Mouse (Mus musculus): Measurements from ENCODE around the gene Naif1. TPM values are rescaled to one million over a fixed set of nuclear protein-coding genes. Genes with fewer than 3 reads are reported as not detected.
A peak's percentile ranks its signal among the peaks of the same experiment; 100 is the strongest.
"Not testable (repeated sequence)": the region's sequence is repeated elsewhere in the genome, so short reads cannot be mapped to it uniquely, and the experiment has no call there.

Naif1 gene
- polyA plus RNA-seq, 1 experiment from 2014 or later, result 5.1 TPM

DNA sequence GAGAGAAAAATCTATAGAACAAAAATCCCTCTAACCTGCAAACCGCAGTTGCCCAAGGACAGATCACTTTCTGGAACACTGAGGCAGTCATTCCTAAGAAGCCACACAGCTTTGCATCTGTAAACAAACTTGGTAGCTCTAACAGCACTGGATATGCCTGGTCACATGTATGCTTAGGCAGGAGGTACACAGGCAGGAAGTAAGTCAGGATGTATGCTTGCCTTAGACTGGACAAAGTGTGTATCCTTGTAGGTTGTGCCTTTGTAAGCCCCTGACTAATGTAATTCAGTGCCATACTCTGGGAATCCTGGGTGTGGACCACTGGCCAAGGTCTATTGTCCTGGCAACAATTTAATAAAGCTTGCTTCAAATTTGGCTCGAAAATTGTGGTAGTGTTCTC lies 13.5 kb downstream of the Naif1 start:
- Histone ChIP-seq H3K4me3 (ENCODE audit: low read length) (no peak overlapping the region), H3K27ac (ENCODE audit: low read length) (no peak overlapping the region; the same call in 1 of the 2 replicates), H3K4me2 (ENCODE audit: low read depth, low read length) (no peak overlapping the region), H3K36me3 (ENCODE audit: control insufficient read depth, insufficient read depth) (no peaks in the 10 kb centered on the region), H3K9me3 (replicated peaks; ENCODE audit: control insufficient read depth, low read length) (no peaks in the 10 kb centered on the region), H3K27me3 (ENCODE audit: control insufficient read depth, insufficient read depth, low read length) (no peaks in the 10 kb centered on the region), H3K4me1 (ENCODE audit: control insufficient read depth, insufficient read depth, low read length) (peaks cover 13% of the 10 kb centered on the region), H3K9ac (ENCODE audit: low read length) (no peak overlapping the region)
- WGBS, result 69% methylated on average over 2 of the region's 2 CpGs
- ATAC-seq (replicated peaks; ENCODE audit: extremely low read depth, insufficient read depth, low FRiP score), result no peak

GRCm38 (mm10) chr2:32464212-32464891 lies 14.1 kb downstream of the Naif1 start:
- ATAC-seq (replicated peaks; ENCODE audit: extremely low read depth, insufficient read depth, low FRiP score), result peak; percentile 76
- Histone ChIP-seq H3K36me3 (ENCODE audit: control insufficient read depth, insufficient read depth) (no peaks in the 10 kb centered on the region), H3K27ac (ENCODE audit: low read length) (peak overlapping the region; percentile 66), H3K4me1 (ENCODE audit: control insufficient read depth, insufficient read depth, low read length) (peaks cover 13% of the 10 kb centered on the region), H3K9ac (ENCODE audit: low read length) (no peak overlapping the region), H3K27me3 (ENCODE audit: control insufficient read depth, insufficient read depth, low read length) (no peaks in the 10 kb centered on the region), H3K4me2 (ENCODE audit: low read depth, low read length) (peak overlapping the region; percentile 5; the same call in 1 of the 2 replicates), H3K4me3 (ENCODE audit: low read length) (no peak overlapping the region), H3K9me3 (replicated peaks; ENCODE audit: control insufficient read depth, low read length) (no peaks in the 10 kb centered on the region)
- 27% methylated on average over 6 of the region's 6 CpGs for WGBS

- H3K4me3 ChIP-seq (ENCODE audit: low read length), result no peak overlapping the region
- H3K36me3 ChIP-seq (ENCODE audit: control insufficient read depth, insufficient read depth), result no peaks in the 10 kb centered on the region
- H3K4me1 ChIP-seq (ENCODE audit: control insufficient read depth, insufficient read depth, low read length), result no peaks in the 10 kb centered on the region
- ATAC-seq (replicated peaks; ENCODE audit: extremely low read depth, insufficient read depth, low FRiP score), result no peak
- no peaks in the 10 kb centered on the region for H3K27me3 ChIP-seq (ENCODE audit: control insufficient read depth, insufficient read depth, low read length)
- H3K9ac ChIP-seq (ENCODE audit: low read length), result no peak overlapping the region
- H3K27ac ChIP-seq (ENCODE audit: low read length), result no peak overlapping the region
- WGBS, result 59% methylated on average over 6 of the region's 6 CpGs
- H3K9me3 ChIP-seq (replicated peaks; ENCODE audit: control insufficient read depth, low read length), result no peaks in the 10 kb centered on the region
- no peak overlapping the region for H3K4me2 ChIP-seq (ENCODE audit: low read depth, low read length)
Observed at GRCm38 (mm10) chr2:32471001-32471680, 20.9 kb downstream of the Naif1 start.

GRCm38 (mm10) chr2:32471681-32472061 lies 21.4 kb downstream of the Naif1 start:
- Histone ChIP-seq H3K4me1 (ENCODE audit: control insufficient read depth, insufficient read depth, low read length) (no peaks in the 10 kb centered on the region), H3K4me3 (ENCODE audit: low read length) (no peak overlapping the region), H3K27me3 (ENCODE audit: control insufficient read depth, insufficient read depth, low read length) (no peaks in the 10 kb centered on the region), H3K4me2 (ENCODE audit: low read depth, low read length) (no peak overlapping the region), H3K9ac (ENCODE audit: low read length) (no peak overlapping the region), H3K36me3 (ENCODE audit: control insufficient read depth, insufficient read depth) (no peaks in the 10 kb centered on the region), H3K9me3 (replicated peaks; ENCODE audit: control insufficient read depth, low read length) (no peaks in the 10 kb centered on the region), H3K27ac (ENCODE audit: low read length) (no peak overlapping the region)
- no peak for ATAC-seq (replicated peaks; ENCODE audit: extremely low read depth, insufficient read depth, low FRiP score)
- 77% methylated on average over 6 of the region's 6 CpGs for WGBS

DNA sequence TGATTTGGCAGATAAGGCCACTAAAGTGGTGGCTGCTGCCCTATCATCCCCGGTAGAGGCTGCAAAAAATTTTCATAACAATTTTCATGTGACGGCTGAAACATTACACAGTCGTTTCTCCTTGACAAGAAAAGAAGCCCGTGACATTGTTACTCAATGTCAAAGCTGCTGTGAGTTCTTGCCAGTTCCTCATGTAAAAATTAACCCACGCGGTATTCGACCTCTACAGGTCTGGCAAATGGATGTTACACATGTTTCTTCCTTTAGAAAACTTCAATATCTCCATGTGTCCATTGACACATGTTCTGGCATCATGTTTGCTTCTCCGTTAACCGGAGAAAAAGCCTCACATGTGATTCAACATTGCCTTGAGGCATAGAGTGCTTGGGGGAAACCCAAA lies 25.1 kb downstream of the Naif1 start:
- H3K4me1 ChIP-seq (ENCODE audit: control insufficient read depth, insufficient read depth, low read length); H3K27ac ChIP-seq (ENCODE audit: low read length); H3K36me3 ChIP-seq (ENCODE audit: control insufficient read depth, insufficient read depth); H3K9ac ChIP-seq (ENCODE audit: low read length); H3K27me3 ChIP-seq (ENCODE audit: control insufficient read depth, insufficient read depth, low read length); H3K9me3 ChIP-seq (replicated peaks; ENCODE audit: control insufficient read depth, low read length); H3K4me3 ChIP-seq (ENCODE audit: low read length); H3K4me2 ChIP-seq (ENCODE audit: low read depth, low read length); ATAC-seq (replicated peaks; ENCODE audit: extremely low read depth, insufficient read depth, low FRiP score): not testable (repeated sequence)
- WGBS, result 91% methylated on average over 4 of the region's 9 CpGs

DNA sequence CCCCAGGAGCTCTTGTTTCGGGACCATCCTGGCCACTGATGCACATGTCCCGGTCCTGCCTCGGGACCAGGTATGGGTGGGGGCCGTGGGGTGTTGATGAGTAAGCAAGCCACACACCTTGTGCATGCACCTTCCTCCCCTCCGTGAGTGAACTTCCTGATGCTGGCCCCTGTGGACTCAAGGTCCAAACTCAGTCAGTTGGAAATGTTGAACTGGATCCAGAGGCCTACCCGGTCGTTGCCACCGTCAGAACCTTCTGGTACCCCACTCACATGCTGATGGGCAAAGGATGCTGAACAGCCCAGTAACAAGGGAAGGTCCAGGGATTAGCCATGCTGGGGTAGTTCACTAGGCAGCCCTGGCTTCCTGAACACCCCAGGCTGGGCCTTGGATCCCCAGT lies 32.1 kb downstream of the Naif1 start:
- H3K4me1 ChIP-seq (ENCODE audit: control insufficient read depth, insufficient read depth, low read length), result peaks cover 10% of the 10 kb centered on the region
- no peaks in the 10 kb centered on the region for H3K27me3 ChIP-seq (ENCODE audit: control insufficient read depth, insufficient read depth, low read length)
- no peak for ATAC-seq (replicated peaks; ENCODE audit: extremely low read depth, insufficient read depth, low FRiP score)
- no peak overlapping the region for H3K4me3 ChIP-seq (ENCODE audit: low read length)
- no peak overlapping the region for H3K4me2 ChIP-seq (ENCODE audit: low read depth, low read length)
- no peak overlapping the region for H3K9ac ChIP-seq (ENCODE audit: low read length)
- H3K36me3 ChIP-seq (ENCODE audit: control insufficient read depth, insufficient read depth), result no peaks in the 10 kb centered on the region
- WGBS, result 92% methylated on average over 8 of the region's 8 CpGs
- peaks cover 8% of the 10 kb centered on the region; the same call in 1 of the 2 replicates for H3K9me3 ChIP-seq (replicated peaks; ENCODE audit: control insufficient read depth, low read length)
- H3K27ac ChIP-seq (ENCODE audit: low read length), result no peak overlapping the region

- Histone ChIP-seq H3K4me2 (ENCODE audit: low read depth, low read length) (no peak overlapping the region), H3K9ac (ENCODE audit: low read length) (no peak overlapping the region), H3K27me3 (ENCODE audit: control insufficient read depth, insufficient read depth, low read length) (no peaks in the 10 kb centered on the region), H3K36me3 (ENCODE audit: control insufficient read depth, insufficient read depth) (no peaks in the 10 kb centered on the region), H3K9me3 (replicated peaks; ENCODE audit: control insufficient read depth, low read length) (peaks cover 8% of the 10 kb centered on the region; the same call in 1 of the 2 replicates), H3K27ac (ENCODE audit: low read length) (no peak overlapping the region), H3K4me3 (ENCODE audit: low read length) (no peak overlapping the region), H3K4me1 (ENCODE audit: control insufficient read depth, insufficient read depth, low read length) (peaks cover 10% of the 10 kb centered on the region)
- no peak for ATAC-seq (replicated peaks; ENCODE audit: extremely low read depth, insufficient read depth, low FRiP score)
- 79% methylated on average over 9 of the region's 9 CpGs for WGBS
Observed at GRCm38 (mm10) chr2:32483179-32483875, 33.1 kb downstream of the Naif1 start.

DNA sequence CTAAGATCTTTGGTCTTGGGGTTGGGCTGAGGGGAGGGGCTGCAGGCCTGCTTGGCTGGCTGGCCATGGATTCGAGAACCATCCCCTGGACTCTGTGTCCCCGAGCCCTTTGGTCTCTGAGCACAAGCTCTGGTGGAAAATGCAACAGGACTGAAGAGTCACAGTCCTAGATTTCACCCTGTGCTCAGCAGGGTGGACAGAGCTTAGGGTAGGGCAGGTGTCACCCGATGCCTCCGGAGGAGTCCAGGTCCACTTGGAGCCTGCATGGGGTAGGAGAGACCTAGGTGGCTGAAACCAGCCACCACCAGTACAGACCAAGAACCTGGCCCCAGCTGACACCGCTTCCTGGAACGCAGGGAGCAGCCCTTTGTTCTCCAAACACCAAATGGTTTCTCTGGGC lies 34.7 kb downstream of the Naif1 start:
- Histone ChIP-seq H3K27me3 (ENCODE audit: control insufficient read depth, insufficient read depth, low read length) (no peaks in the 10 kb centered on the region), H3K4me1 (ENCODE audit: control insufficient read depth, insufficient read depth, low read length) (peaks cover 10% of the 10 kb centered on the region), H3K9me3 (replicated peaks; ENCODE audit: control insufficient read depth, low read length) (0 out of 2 replicates have a peak, but pooled peaks cover under 1% of the 10 kb centered on the region), H3K4me2 (ENCODE audit: low read depth, low read length) (no peak overlapping the region), H3K4me3 (ENCODE audit: low read length) (no peak overlapping the region), H3K9ac (ENCODE audit: low read length) (no peak overlapping the region), H3K36me3 (ENCODE audit: control insufficient read depth, insufficient read depth) (no peaks in the 10 kb centered on the region), H3K27ac (ENCODE audit: low read length) (no peak overlapping the region)
- no peak for ATAC-seq (replicated peaks; ENCODE audit: extremely low read depth, insufficient read depth, low FRiP score)
- 88% methylated on average over 6 of the region's 6 CpGs for WGBS

DNA sequence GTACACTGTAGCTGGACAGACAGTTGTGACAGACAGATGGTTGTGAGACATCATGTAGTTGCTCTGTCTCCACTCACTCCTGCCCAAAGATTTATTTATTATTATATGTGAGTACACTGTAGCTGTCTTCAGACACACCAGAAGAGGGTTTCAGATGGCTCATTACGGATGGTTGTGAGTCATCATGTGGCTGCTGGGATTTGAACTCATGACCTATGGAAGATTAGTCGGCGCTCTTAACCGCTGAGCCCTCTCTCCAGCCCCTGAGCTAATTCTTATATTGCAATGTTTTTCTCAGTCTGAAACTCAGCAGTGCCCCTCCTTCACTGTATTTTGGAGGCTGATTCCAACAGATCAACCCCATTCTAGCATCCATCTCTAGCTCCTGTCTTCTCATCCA lies 35.5 kb downstream of the Naif1 start:
- 83% methylated on average over 4 of the region's 4 CpGs for WGBS
- Histone ChIP-seq H3K36me3 (ENCODE audit: control insufficient read depth, insufficient read depth) (no peaks in the 10 kb centered on the region), H3K4me1 (ENCODE audit: control insufficient read depth, insufficient read depth, low read length) (peaks cover 10% of the 10 kb centered on the region), H3K27me3 (ENCODE audit: control insufficient read depth, insufficient read depth, low read length) (no peaks in the 10 kb centered on the region), H3K27ac (ENCODE audit: low read length) (no peak overlapping the region), H3K9ac (ENCODE audit: low read length) (no peak overlapping the region), H3K9me3 (replicated peaks; ENCODE audit: control insufficient read depth, low read length) (no peaks in the 10 kb centered on the region), H3K4me2 (ENCODE audit: low read depth, low read length) (no peak overlapping the region), H3K4me3 (ENCODE audit: low read length) (no peak overlapping the region)
- ATAC-seq (replicated peaks; ENCODE audit: extremely low read depth, insufficient read depth, low FRiP score), result no peak

Data from heart, embryonic 16.5 days (tissue).